Mouse (Mus musculus): ENCODE measurements around the gene Eepd1.

DNA sequence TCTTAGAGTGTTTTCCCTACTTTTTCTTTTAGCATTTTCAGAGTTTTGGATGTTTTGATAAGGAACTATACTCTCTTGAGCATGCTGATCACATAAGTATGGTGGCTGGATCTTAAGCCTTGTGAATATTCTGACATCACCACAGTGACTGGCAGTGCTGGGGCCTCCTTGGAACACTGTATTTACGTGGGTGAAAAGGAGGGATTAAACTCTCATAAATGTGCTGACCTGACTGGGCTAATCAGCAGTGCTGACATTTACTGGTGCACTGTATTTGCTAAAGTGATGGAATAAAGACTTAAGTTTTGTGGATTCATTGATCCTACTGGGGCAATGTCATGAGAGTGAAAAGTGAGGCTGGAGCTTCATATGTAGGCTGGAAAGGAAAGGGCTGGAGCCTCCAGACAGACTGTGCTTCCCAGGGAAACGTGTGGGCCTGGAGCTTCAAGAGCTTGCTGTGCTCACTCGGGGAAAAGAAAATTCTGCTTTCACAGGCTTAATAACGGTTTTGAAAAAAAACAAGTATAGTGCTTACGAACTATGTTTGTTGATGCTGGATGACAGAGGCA, 148.3 kb downstream of the Eepd1 start:
- TF ChIP-seq POLR2A (IDR thresholded peaks at IDR 0.05; ENCODE audit: insufficient read depth, low read depth, low read length) (no peak), CTCF (IDR thresholded peaks at IDR 0.05; ENCODE audit: insufficient read depth, low read depth, low read length) (no peak)
